Mouse (Mus musculus): ENCODE results near the gene Tanc2.

Tanc2 gene

GRCm38 (mm10) chr11:105828175-105828574 lies 238.4 kb downstream of the Tanc2 start:
- DNase-seq (ENCODE audit: low spot score in 2 of 2): no peak

- DNase-seq (ENCODE audit: low spot score in 2 of 2): no peak
These were observed 245.4 kb downstream of the Tanc2 start for GRCm38 (mm10) chr11:105835209-105835608.

- no peak for DNase-seq (ENCODE audit: low spot score in 2 of 2)
These were observed 246.6 kb downstream of the Tanc2 start for GRCm38 (mm10) chr11:105836344-105836891.

GRCm38 (mm10) chr11:105837962-105838361 lies 248.2 kb downstream of the Tanc2 start:
- no peak for DNase-seq (ENCODE audit: low spot score in 2 of 2)

- DNase-seq (ENCODE audit: low spot score in 2 of 2): no peak
These were observed 256.1 kb downstream of the Tanc2 start for GRCm38 (mm10) chr11:105845901-105846300.

- DNase-seq (ENCODE audit: low spot score in 2 of 2): no peak
These were observed 265.7 kb downstream of the Tanc2 start for GRCm38 (mm10) chr11:105855504-105855903.

GRCm38 (mm10) chr11:105858063-105858462 lies 268.3 kb downstream of the Tanc2 start:
- DNase-seq (ENCODE audit: low spot score in 2 of 2): no peak

GRCm38 (mm10) chr11:105885558-105885957 lies 295.8 kb downstream of the Tanc2 start:
- no peak for DNase-seq (ENCODE audit: low spot score in 2 of 2)

- DNase-seq (ENCODE audit: low spot score in 2 of 2): no peak
These were observed 297.5 kb downstream of the Tanc2 start for GRCm38 (mm10) chr11:105887281-105887680.

- DNase-seq (ENCODE audit: low spot score in 2 of 2): no peak
These were observed 309.4 kb downstream of the Tanc2 start for GRCm38 (mm10) chr11:105899151-105899550.

GRCm38 (mm10) chr11:105901501-105901900 lies 311.7 kb downstream of the Tanc2 start:
- DNase-seq (ENCODE audit: low spot score in 2 of 2): no peak

- DNase-seq (ENCODE audit: low spot score in 2 of 2): no peak
These were observed 313.2 kb downstream of the Tanc2 start for GRCm38 (mm10) chr11:105902956-105903355.

GRCm38 (mm10) chr11:105905529-105906213 lies 315.9 kb downstream of the Tanc2 start:
- no peak for DNase-seq (ENCODE audit: low spot score in 2 of 2)

GRCm38 (mm10) chr11:105907381-105907780 lies 317.6 kb downstream of the Tanc2 start:
- no peak for DNase-seq (ENCODE audit: low spot score in 2 of 2)

- DNase-seq (ENCODE audit: low spot score in 2 of 2): no peak
These were observed 319.1 kb downstream of the Tanc2 start for GRCm38 (mm10) chr11:105908926-105909325.

GRCm38 (mm10) chr11:105909617-105910016 lies 319.8 kb downstream of the Tanc2 start:
- DNase-seq (ENCODE audit: low spot score in 2 of 2): no peak

- DNase-seq (ENCODE audit: low spot score in 2 of 2): no peak
These were observed 321.4 kb downstream of the Tanc2 start for GRCm38 (mm10) chr11:105911149-105911548.

GRCm38 (mm10) chr11:105911592-105912375 lies 322.0 kb downstream of the Tanc2 start:
- DNase-seq (ENCODE audit: low spot score in 2 of 2): peak; percentile 59 to 78

GRCm38 (mm10) chr11:105913580-105913979 lies 323.8 kb downstream of the Tanc2 start:
- DNase-seq (ENCODE audit: low spot score in 2 of 2): no peak

- DNase-seq (ENCODE audit: low spot score in 2 of 2): no peak
These were observed 330.5 kb downstream of the Tanc2 start for GRCm38 (mm10) chr11:105920098-105920785.

- no peak for DNase-seq (ENCODE audit: low spot score in 2 of 2)
These were observed 331.1 kb downstream of the Tanc2 start for GRCm38 (mm10) chr11:105920836-105921235.

GRCm38 (mm10) chr11:105921275-105921674 lies 331.5 kb downstream of the Tanc2 start:
- no peak for DNase-seq (ENCODE audit: low spot score in 2 of 2)

Data from spleen, postnatal 4 days (tissue).